Mouse (Mus musculus): ENCODE results near the gene Ypel3.

- no peak for TF ChIP-seq NANOG (IDR thresholded peaks at IDR 0.05; ENCODE audit: borderline replicate concordance, low read length)
- no peak for TF ChIP-seq CTCF (conservative IDR thresholded peaks at IDR 0.05; ENCODE audit: low read length)
Observed at GRCm38 (mm10) chr7:126765540-126765939, 11.2 kb upstream of the Ypel3 start.
